8 mouse cellular contexts compared by ENCODE assay signal in the genomic region with DNA sequence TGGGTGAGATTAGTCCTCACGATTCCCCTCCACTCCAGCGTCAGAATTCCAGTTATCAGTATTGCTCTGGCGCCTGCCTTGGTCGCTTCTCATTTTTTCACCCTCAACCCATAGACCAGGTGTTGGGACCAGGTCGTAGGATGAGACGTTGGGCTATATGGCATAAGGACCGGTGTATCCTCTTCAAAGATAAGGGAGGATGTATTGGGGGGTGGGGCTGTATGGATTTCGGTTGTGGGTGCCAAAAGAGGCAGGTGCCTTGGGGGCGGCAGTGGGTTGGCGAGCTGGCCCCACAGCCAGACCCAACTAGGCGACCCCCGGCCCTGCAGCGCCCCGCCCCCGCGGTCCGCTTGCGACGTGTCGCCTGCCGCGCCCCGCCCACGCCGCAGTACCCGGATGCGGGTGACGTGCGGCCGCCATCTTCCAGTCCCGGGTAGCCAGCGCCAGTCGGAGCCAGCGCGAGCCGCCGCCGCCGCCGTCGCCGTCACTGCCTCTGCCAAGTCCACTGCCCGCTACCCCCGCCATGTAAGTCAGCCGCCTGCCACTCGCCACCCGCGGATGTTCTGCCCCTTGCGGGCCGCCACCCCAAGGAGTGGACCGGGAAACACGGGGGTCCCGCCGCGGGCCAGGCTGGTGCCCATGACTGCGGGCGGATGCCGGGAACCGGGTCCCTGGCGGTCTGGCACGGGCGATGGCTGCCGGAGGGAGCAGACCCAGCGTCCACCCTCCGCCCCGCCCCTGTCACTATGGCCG. TPM values are rescaled to one million over a fixed set of nuclear protein-coding genes. Genes with fewer than 3 reads are reported as not detected.
DNase-seq lines count a peak whose midpoint lies in the region; ATAC-seq and TF ChIP-seq lines count a peak whose summit lies in the region.

A gene (plus strand): TSS at position 388 of the 753 bp plus-strand sequence.

- no peak for TF ChIP-seq CTCF in hindbrain, postnatal 0 days (IDR thresholded peaks at IDR 0.05; ENCODE audit: low read depth)

- peaks cover 13% of the 10 kb centered on the region for H3K4me1 ChIP-seq in hindbrain, postnatal 0 days (ENCODE audit: insufficient read depth, low read length)

- peak within 1 kb of the TSS; percentile 100 for H3K9ac ChIP-seq in hindbrain, postnatal 0 days (replicated peaks; ENCODE audit: low read length)

- H3K4me3 ChIP-seq in hindbrain, postnatal 0 days (ENCODE audit: low read length): peak within 1 kb of the TSS; percentile 99

- no peaks in the 10 kb centered on the region for H3K27me3 ChIP-seq in hindbrain, postnatal 0 days (ENCODE audit: insufficient read depth, low read length)

- no peaks in the 10 kb centered on the region for H3K9me3 ChIP-seq in hindbrain, postnatal 0 days (ENCODE audit: low read length)

- peaks cover 6% of the 10 kb centered on the region; the same call in 1 of the 2 replicates for H3K36me3 ChIP-seq in hindbrain, postnatal 0 days (ENCODE audit: insufficient read depth, low read length)

- peak within 1 kb of the TSS; percentile 97 for H3K4me2 ChIP-seq in hindbrain, postnatal 0 days (ENCODE audit: low read depth, low read length)

- peak within 1 kb of the TSS; percentile 99 for H3K27ac ChIP-seq in hindbrain, postnatal 0 days

- DNase-seq in T-cell, adult 2 months (ENCODE audit: low spot score): peak; percentile 92
- DNase-seq in gastrocnemius, adult 8-10 months (ENCODE audit: low spot score in 2 of 2): peak; percentile 83 to 89
- peak; percentile 97 for DNase-seq in hindbrain, postnatal 0 days (ENCODE audit: low spot score)
- DNase-seq in left cerebral cortex, postnatal 10 days (ENCODE audit: extremely low spot score in 1 of 2, low spot score in 2 of 2): peak; percentile 91 to 97
- DNase-seq in right cerebral cortex, postnatal 10 days (ENCODE audit: low spot score in 2 of 2): peak; percentile 96
- DNase-seq in urinary bladder, postnatal 25 days (ENCODE audit: low spot score): peak; percentile 92

- intact Hi-C loops in left cerebral cortex, postnatal 10 days (cut with DNase I): no loop called here

- WGBS in hindbrain, postnatal 0 days: under 1% methylated on average over 66 of the region's 67 CpGs

- peak; percentile 67 for ATAC-seq in common myeloid progenitor, adult 5-6 weeks (replicated peaks; ENCODE audit: low read depth, poor library complexity, severe bottlenecking)
- ATAC-seq in hindbrain, postnatal 0 days: peak; percentile 91
- peak; percentile 80 for ATAC-seq in megakaryocyte progenitor cell, adult 5-6 weeks (replicated peaks; ENCODE audit: poor library complexity)

RNA-seq across cellular contexts. Expression of the gene that starts here (rescaled TPM):
- 7.1 and 10.0 TPM in 2 replicates for total RNA-seq in common myeloid progenitor, adult 5-6 weeks (2017)
- 10 to 100 TPM; 31.4 to 39.6 (median 35.6) TPM for total RNA-seq in gastrocnemius, adult 8-10 months (2022)
- 146 and 148 TPM in 2 replicates for total RNA-seq in hindbrain, postnatal 0 days (2014; rRNA removed)
- 417 and 489 TPM in 2 replicates for polyA plus RNA-seq in hindbrain, postnatal 0 days (2015; fragmentation: Nextera tagmentation; extraction: Ambion mirVana)
- total RNA-seq in left cerebral cortex, postnatal 10 days (2021): 1,000 to 10,000 TPM; 1,124 to 1,163 TPM
- total RNA-seq in megakaryocyte progenitor cell, adult 5-6 weeks (2015): 36.6 and 41.2 TPM in 2 replicates
- 8.2 and 12.8 TPM in 2 replicates for total RNA-seq in megakaryocyte progenitor cell, adult 5-6 weeks (2017)

Comparison
In these comparisons a context has a peak if more than half of its experiments do, and no peak if none do; other contexts are left out.
1. Peak in every context shown above with its lines: DNase-seq, ATAC-seq, H3K4me3 ChIP-seq and H3K27ac ChIP-seq.